In genomic region chr1:36492416-36493139, GRCm38 (mm10) we compare ENCODE assay signal across 7 mouse cellular contexts. TPM values are rescaled to one million over a fixed set of nuclear protein-coding genes. Genes with fewer than 3 reads are reported as not detected.
DNase-seq lines count a peak whose midpoint lies in the region; ATAC-seq and TF ChIP-seq lines count a peak whose summit lies in the region.

No protein-coding gene starts in this region.

- no peak overlapping the region for H3K9ac ChIP-seq in hindbrain, embryonic 16.5 days (ENCODE audit: low read depth, low read length)
- no peak overlapping the region for H3K9ac ChIP-seq in liver, embryonic 14.5 days (replicated peaks)

- H3K4me3 ChIP-seq in cerebellum, adult 2 months (replicated peaks; ENCODE audit: insufficient read depth, low read depth, low read length): peak overlapping the region; percentile 3
- H3K4me3 ChIP-seq in hindbrain, embryonic 16.5 days (ENCODE audit: low read length): no peak overlapping the region
- no peak overlapping the region for H3K4me3 ChIP-seq in liver, embryonic 14.5 days (ENCODE audit: insufficient read depth in 1 of 2, low read depth in 2 of 2, low read length in 2 of 2)
- peak overlapping the region; percentile 44 for H3K4me3 ChIP-seq in small intestine, adult 2 months (ENCODE audit: low read depth, low read length)

- peak overlapping the region; percentile 85 for H3K27ac ChIP-seq in cerebellum, adult 2 months (ENCODE audit: insufficient read depth, low read length)
- H3K27ac ChIP-seq in hindbrain, embryonic 16.5 days (ENCODE audit: low read depth, low read length): no peak overlapping the region
- H3K27ac ChIP-seq in liver, embryonic 14.5 days: no peak overlapping the region
- H3K27ac ChIP-seq in small intestine, adult 2 months (ENCODE audit: insufficient read depth, low read depth, low read length): peak overlapping the region; percentile 71

- TF ChIP-seq POLR2A in cerebellum, adult 2 months (IDR thresholded peaks at IDR 0.05; ENCODE audit: borderline replicate concordance, insufficient read depth, low read length): peak; percentile 28; the same call in 1 of the 2 replicates
- TF ChIP-seq POLR2A in small intestine, adult 2 months (IDR thresholded peaks at IDR 0.05; ENCODE audit: low read depth, low read length): no peak

- H3K4me2 ChIP-seq in hindbrain, embryonic 16.5 days (ENCODE audit: low read length): no peak overlapping the region
- H3K4me2 ChIP-seq in liver, embryonic 14.5 days (ENCODE audit: low read depth): no peak overlapping the region

- peak; percentile 70; the same call in 1 of the 2 replicates for ATAC-seq in hindbrain, embryonic 16.5 days
- no peak for ATAC-seq in liver, embryonic 14.5 days (ENCODE audit: insufficient read depth)

- peak; percentile 29; the same call in 1 of the 2 replicates for TF ChIP-seq CTCF in cerebellum, adult 2 months (IDR thresholded peaks at IDR 0.05; ENCODE audit: borderline replicate concordance, insufficient read depth, low read depth, low read length)
- TF ChIP-seq CTCF in liver, embryonic 14.5 days (IDR thresholded peaks at IDR 0.05; ENCODE audit: low read depth): peak; percentile 56
- peak; percentile 57; the same call in 1 of the 2 replicates for TF ChIP-seq CTCF in small intestine, adult 2 months (IDR thresholded peaks at IDR 0.05; ENCODE audit: extremely low read depth, insufficient read length, insufficient replicate concordance, low read depth, low read length)

- H3K4me1 ChIP-seq in cerebellum, adult 2 months (ENCODE audit: control insufficient read depth, insufficient read depth, low read length): peaks cover 53% of the 10 kb centered on the region
- H3K4me1 ChIP-seq in hindbrain, embryonic 16.5 days (ENCODE audit: control insufficient read depth, insufficient read depth, low read depth, low read length): peaks cover 2% of the 10 kb centered on the region; the same call in 1 of the 2 replicates
- no peaks in the 10 kb centered on the region for H3K4me1 ChIP-seq in liver, embryonic 14.5 days (replicated peaks; ENCODE audit: control insufficient read depth in 2 of 2, insufficient read depth in 2 of 2, low read length in 1 of 2)
- H3K4me1 ChIP-seq in small intestine, adult 2 months (ENCODE audit: control insufficient read depth, insufficient read depth, insufficient read length, low read length): peaks cover 31% of the 10 kb centered on the region

- TF ChIP-seq EP300 in liver, embryonic 14.5 days (IDR thresholded peaks at IDR 0.05; ENCODE audit: low read depth): no peak

- peak; percentile 85 for DNase-seq in NIH3T3 (ENCODE audit: low read depth)
- DNase-seq in cerebellum, adult 2 months: peak; percentile 89 to 95
- DNase-seq in gastrocnemius, adult 8-10 months (ENCODE audit: low spot score in 2 of 2): peak; percentile 45 to 62
- DNase-seq in liver, embryonic 14.5 days (ENCODE audit: low read depth in 3 of 3, low spot score in 3 of 3): no peak
- no peak for DNase-seq in thymus, postnatal 36 days

- 9% methylated on average over 9 of the region's 9 CpGs for WGBS in cerebellum, adult 2 months
- 52% methylated on average over 9 of the region's 9 CpGs for WGBS in hindbrain, embryonic 16.5 days
- 51% methylated on average over 9 of the region's 9 CpGs for WGBS in liver, embryonic 14.5 days (ENCODE audit: insufficient replicate concordance)
- WGBS in small intestine, adult 2 months: 17% methylated on average over 9 of the region's 9 CpGs

- H3K27me3 ChIP-seq in cerebellum, adult 2 months (ENCODE audit: control insufficient read depth, insufficient read depth, low read length): no peaks in the 10 kb centered on the region
- no peaks in the 10 kb centered on the region for H3K27me3 ChIP-seq in hindbrain, embryonic 16.5 days (replicated peaks; ENCODE audit: control insufficient read depth, insufficient read depth, low read length)
- no peaks in the 10 kb centered on the region for H3K27me3 ChIP-seq in liver, embryonic 14.5 days (ENCODE audit: control insufficient read depth, insufficient read depth, low read length)
- no peaks in the 10 kb centered on the region for H3K27me3 ChIP-seq in small intestine, adult 2 months (ENCODE audit: control insufficient read depth, insufficient read depth, low read length)

- no peaks in the 10 kb centered on the region for H3K36me3 ChIP-seq in hindbrain, embryonic 16.5 days (ENCODE audit: control insufficient read depth, insufficient read depth, low read length)
- no peaks in the 10 kb centered on the region for H3K36me3 ChIP-seq in liver, embryonic 14.5 days (replicated peaks; ENCODE audit: control insufficient read depth, insufficient read depth, low read depth)
- H3K36me3 ChIP-seq in small intestine, adult 2 months (ENCODE audit: control insufficient read depth, insufficient read depth, low read length): peaks cover 7% of the 10 kb centered on the region

- H3K9me3 ChIP-seq in hindbrain, embryonic 16.5 days (ENCODE audit: control insufficient read depth, low read length): no peaks in the 10 kb centered on the region
- H3K9me3 ChIP-seq in liver, embryonic 14.5 days (ENCODE audit: control insufficient read depth, low read length): no peaks in the 10 kb centered on the region

RNA-seq across cellular contexts. Expression of gene Cnnm3, which starts 19.1 kb away (rescaled TPM):
- 46.2 and 48.7 TPM in 2 replicates for polyA plus RNA-seq in cerebellum, adult 2 months (2012; rRNA removed)
- total RNA-seq in gastrocnemius, adult 8-10 months (2022): 10 to 100 TPM in 3 of 4 experiments, 1 to 10 TPM in 1; 8.9 to 12.8 (median 11.3) TPM
- polyA plus RNA-seq in hindbrain, embryonic 16.5 days (2015; fragmentation: Nextera tagmentation; extraction: Ambion mirVana): 4.3 and 5.0 TPM in 2 replicates
- polyA plus RNA-seq in liver, embryonic 14.5 days (2012; rRNA removed): 2.5 and 3.7 TPM in 2 replicates
- 0.86 and 1.0 TPM in 2 replicates for polyA plus RNA-seq in liver, embryonic 14.5 days (2014; fragmentation: Nextera tagmentation; extraction: Ambion mirVana)
- 7.1 and 13.0 TPM in 2 replicates for polyA plus RNA-seq in small intestine, adult 2 months (2012; rRNA removed)

RNA-seq across cellular contexts. Expression of gene Cnnm4, which starts 21.2 kb away (rescaled TPM):
- 12.2 and 14.6 TPM in 2 replicates for polyA plus RNA-seq in cerebellum, adult 2 months (2012; rRNA removed)
- 1 to 10 TPM; 4.9 to 7.7 (median 5.1) TPM for total RNA-seq in gastrocnemius, adult 8-10 months (2022)
- polyA plus RNA-seq in hindbrain, embryonic 16.5 days (2015; fragmentation: Nextera tagmentation; extraction: Ambion mirVana): 11.4 and 12.8 TPM in 2 replicates
- 0.85 and 0.89 TPM in 2 replicates for polyA plus RNA-seq in liver, embryonic 14.5 days (2012; rRNA removed)
- polyA plus RNA-seq in liver, embryonic 14.5 days (2014; fragmentation: Nextera tagmentation; extraction: Ambion mirVana): 2.1 and 2.2 TPM in 2 replicates
- 29.1 and 107 TPM in 2 replicates for polyA plus RNA-seq in small intestine, adult 2 months (2012; rRNA removed)

RNA-seq across cellular contexts. Expression of gene Ankrd23, which starts 44.1 kb away (rescaled TPM):
- 14.4 and 15.2 TPM in 2 replicates for polyA plus RNA-seq in cerebellum, adult 2 months (2012; rRNA removed)
- 1,000 to 10,000 TPM; 2,275 to 3,003 (median 2,494) TPM for total RNA-seq in gastrocnemius, adult 8-10 months (2022)
- polyA plus RNA-seq in hindbrain, embryonic 16.5 days (2015; fragmentation: Nextera tagmentation; extraction: Ambion mirVana): 12.2 and 19.8 TPM in 2 replicates
- polyA plus RNA-seq in liver, embryonic 14.5 days (2012; rRNA removed): 2.3 TPM in 2 replicates
- 0.59 and 0.80 TPM in 2 replicates for polyA plus RNA-seq in liver, embryonic 14.5 days (2014; fragmentation: Nextera tagmentation; extraction: Ambion mirVana)
- polyA plus RNA-seq in small intestine, adult 2 months (2012; rRNA removed): 5.2 and 5.8 TPM in 2 replicates

RNA-seq across cellular contexts. Expression of gene Gm42417, which starts 46.7 kb away (rescaled TPM):
- polyA plus RNA-seq in cerebellum, adult 2 months (2012; rRNA removed): 0.05 and 0.40 TPM in 2 replicates
- 1,000 to 10,000 TPM in 3 of 4 experiments, 100 to 1,000 TPM in 1; 926 to 1,454 (median 1,403) TPM for total RNA-seq in gastrocnemius, adult 8-10 months (2022)
- polyA plus RNA-seq in hindbrain, embryonic 16.5 days (2015; fragmentation: Nextera tagmentation; extraction: Ambion mirVana): 0.30 and 0.57 TPM in 2 replicates
- not detected in 2 replicates for polyA plus RNA-seq in liver, embryonic 14.5 days (2012; rRNA removed)
- polyA plus RNA-seq in liver, embryonic 14.5 days (2014; fragmentation: Nextera tagmentation; extraction: Ambion mirVana): not detected in 2 replicates
- polyA plus RNA-seq in small intestine, adult 2 months (2012; rRNA removed): not detected in 2 replicates

RNA-seq across cellular contexts. Expression of gene Lman2l, which starts 47.5 kb away (rescaled TPM):
- 37.9 and 41.9 TPM in 2 replicates for polyA plus RNA-seq in cerebellum, adult 2 months (2012; rRNA removed)
- total RNA-seq in gastrocnemius, adult 8-10 months (2022): 10 to 100 TPM; 19.9 to 24.7 (median 22.6) TPM
- 62.9 and 67.6 TPM in 2 replicates for polyA plus RNA-seq in hindbrain, embryonic 16.5 days (2015; fragmentation: Nextera tagmentation; extraction: Ambion mirVana)
- polyA plus RNA-seq in liver, embryonic 14.5 days (2012; rRNA removed): 4.8 and 5.5 TPM in 2 replicates
- polyA plus RNA-seq in liver, embryonic 14.5 days (2014; fragmentation: Nextera tagmentation; extraction: Ambion mirVana): 7.0 and 7.4 TPM in 2 replicates
- polyA plus RNA-seq in small intestine, adult 2 months (2012; rRNA removed): 3.9 and 5.5 TPM in 2 replicates

Comparison
In these comparisons a context has a peak if more than half of its experiments do, and no peak if none do; other contexts are left out.
1. DNase-seq: peak in NIH3T3 (single experiment), cerebellum, adult 2 months (2 of 2) and gastrocnemius, adult 8-10 months (2 of 2); none in liver, embryonic 14.5 days (0 of 3) and thymus, postnatal 36 days (0 of 2).
2. H3K27ac ChIP-seq: peak in cerebellum, adult 2 months (single experiment) and small intestine, adult 2 months (single experiment); none in hindbrain, embryonic 16.5 days (single experiment) and liver, embryonic 14.5 days (single experiment).
3. H3K4me3 ChIP-seq: peak in cerebellum, adult 2 months (single experiment) and small intestine, adult 2 months (single experiment); none in hindbrain, embryonic 16.5 days (single experiment) and liver, embryonic 14.5 days (0 of 2).
4. Peak in every context shown above with its lines, with median percentiles within 50 percentile points of each other: CTCF ChIP-seq.